Mouse (Mus musculus): Measurements from ENCODE around the gene Ankrd11.
"Not testable (repeated sequence)": the region's sequence is repeated elsewhere in the genome, so short reads cannot be mapped to it uniquely, and the experiment has no call there.

Gene Ankrd11

DNA sequence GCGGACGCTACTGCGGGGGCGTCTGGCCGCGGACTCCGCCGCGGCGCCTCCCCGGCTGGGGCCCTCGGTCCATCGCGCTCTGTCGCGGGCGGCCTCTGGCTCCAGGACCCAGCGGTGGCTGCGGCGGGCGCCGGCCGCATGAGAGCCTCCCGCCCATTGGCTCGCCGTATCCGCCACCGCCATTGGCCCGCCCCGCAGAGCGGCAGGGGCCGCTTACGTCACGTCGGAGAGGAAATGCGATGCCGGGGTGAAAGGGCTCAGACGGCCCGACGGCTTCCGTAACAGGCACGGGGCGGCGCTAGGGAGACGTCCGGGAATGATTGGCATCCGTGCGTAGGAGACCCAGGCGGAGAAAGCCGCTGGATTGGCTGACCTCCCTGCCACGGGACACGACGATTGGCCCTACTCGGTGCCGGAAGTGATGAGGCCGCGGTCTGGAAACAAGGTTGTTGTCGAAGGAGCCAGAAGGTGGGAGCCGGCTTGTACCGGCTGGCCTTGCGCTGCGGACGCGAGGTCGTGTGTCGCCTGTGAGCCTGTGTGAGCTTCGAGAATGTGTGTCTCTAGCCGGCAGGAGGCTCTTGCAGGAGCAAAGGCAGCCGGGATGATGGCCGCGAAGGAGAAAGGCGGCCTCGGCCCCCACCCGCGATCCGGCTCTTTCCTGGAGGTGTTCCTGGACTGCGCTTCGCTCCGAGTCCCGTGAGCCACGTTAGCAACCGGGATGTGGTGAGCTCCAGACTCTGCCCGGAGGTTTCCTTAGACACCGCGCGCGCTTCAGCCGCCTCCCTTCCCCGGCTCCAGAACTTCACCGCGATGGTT, at the start of gene Ankrd11:
Gene Ankrd11, minus strand, starts transcription at position 120 of the 816 bp plus-strand sequence.
- peak; percentile 100 for DNase-seq (ENCODE audit: low read depth, low spot score)

DNA sequence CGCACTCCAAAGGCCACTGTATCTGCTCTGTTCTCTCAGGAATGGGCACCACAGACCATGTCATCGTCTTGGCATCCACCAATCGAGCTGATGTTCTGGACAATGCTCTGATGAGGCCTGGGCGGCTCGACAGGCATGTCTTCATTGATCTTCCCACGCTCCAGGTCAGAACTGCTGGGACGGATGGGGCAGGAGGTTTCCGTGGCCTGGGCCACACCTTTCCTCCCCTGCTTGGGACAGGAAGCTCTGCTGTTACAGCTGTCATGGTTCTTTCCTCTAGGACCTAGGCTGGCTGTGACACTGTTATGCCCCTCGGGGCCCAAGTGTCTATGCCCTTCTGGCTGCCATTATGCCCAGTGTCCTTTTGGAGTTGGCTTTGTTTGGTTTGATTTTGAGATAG, 45.2 kb upstream of the Ankrd11 start:
- DNase-seq (ENCODE audit: low read depth, low spot score), result no peak

DNA sequence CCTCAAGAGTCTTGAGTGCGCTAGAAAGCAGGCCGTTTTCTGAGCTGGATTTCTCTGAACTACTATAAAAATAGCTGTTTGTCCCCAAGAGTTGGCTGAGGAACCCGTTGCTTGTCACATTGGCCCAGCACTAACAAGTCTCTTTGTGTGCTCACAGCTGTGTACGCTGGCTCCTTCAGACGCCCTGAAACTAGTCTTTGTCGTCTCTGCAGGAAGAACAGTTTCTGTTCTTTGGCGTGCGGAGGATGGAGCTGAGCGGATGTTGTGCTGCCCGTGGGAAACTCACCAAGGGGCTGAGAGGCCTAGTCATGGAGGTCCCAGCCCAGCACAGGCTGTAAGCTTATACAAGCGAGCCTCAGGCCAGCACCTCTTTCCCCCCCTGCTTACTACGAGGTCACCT, 41.5 kb upstream of the Ankrd11 start:
- no peak for DNase-seq (ENCODE audit: low read depth, low spot score)

DNA sequence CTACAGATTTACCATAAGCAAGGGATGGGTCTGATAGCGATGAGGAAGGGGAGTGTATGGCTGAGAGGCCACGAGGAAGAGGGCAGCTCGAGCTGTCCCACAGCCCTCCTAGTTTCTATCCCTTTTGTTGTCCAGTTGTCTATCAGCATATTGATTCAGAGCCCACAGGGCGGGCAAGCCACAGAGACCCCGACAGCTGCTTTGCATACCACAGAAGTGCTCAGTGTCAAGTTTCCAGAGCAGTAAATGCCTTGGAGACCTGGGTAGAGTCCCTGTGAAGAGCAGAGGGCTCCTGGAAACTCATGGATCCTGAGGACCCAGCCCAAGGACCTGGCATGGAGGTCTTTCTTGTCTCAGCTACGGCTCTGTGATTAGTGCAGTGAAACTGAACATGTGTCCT, 40.9 kb upstream of the Ankrd11 start:
- no peak for DNase-seq (ENCODE audit: low read depth, low spot score)

DNA sequence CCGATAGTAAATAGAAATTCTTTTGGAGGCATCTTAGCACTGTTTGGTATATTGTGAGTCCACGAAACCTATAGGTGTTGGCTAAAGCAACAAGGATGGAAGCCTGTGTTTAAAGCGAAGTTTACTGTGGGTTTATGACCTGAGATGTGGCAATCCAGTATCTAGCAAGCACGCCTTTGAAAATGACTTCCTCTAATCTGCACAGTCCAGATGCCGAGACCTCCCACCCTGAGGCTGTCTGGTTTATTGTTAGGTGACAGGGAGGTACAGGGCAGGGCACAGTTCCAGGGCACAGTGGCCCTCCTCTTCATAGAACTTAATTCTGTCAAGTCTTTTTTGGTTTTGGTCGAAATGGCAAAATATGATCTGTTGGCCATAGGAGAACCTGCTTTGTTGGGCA, 35.1 kb upstream of the Ankrd11 start:
- no peak for DNase-seq (ENCODE audit: low read depth, low spot score)

DNA sequence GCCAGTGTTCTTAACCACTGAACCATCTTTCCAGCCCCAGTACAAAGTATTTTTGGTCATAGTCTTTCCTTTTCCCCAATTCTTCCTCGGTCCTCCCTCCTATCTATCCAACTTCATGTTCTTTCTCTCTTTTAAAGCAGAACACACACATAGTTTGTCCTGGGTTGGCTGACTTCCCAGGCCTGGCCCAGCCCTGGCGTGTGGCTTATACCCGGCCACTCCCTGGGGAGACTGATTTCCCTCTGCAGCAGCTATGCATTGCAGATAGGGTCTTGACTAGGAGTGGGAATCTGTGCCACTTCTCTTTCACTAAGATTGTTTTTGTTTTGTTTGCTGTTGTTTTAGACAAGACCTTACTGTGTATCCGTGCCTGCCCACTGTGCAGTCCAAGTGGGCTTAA, 29.1 kb upstream of the Ankrd11 start:
- DNase-seq (ENCODE audit: low read depth, low spot score), result no peak

DNA sequence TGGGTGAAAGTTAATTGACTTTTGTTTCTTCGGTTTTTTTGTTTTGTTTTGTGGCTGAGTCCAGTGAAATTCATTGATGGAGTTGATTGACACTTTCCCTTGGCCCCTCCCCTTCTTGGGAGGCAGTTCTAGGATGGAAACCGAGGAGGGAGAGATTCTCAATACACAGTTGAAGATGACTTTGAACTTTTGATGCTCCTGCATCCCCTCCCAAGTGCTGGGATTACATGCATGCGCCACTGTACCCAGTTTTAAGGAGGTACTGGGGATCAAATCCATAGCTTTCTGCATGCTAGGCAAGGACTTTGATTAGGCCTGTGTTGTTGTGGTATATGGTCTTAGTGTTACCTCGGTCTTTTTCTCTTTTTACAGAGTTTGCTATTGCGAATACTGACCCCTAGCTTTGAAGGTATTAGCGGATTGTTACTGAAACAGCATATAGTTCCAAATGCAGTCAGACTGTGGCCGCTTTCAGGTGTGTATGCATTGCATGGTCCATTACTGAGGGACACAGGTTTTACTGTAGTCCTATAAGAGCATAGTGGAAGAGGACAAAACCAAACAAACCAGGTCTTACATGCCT, 24.1 kb upstream of the Ankrd11 start:
- DNase-seq (ENCODE audit: low read depth, low spot score), result no peak

DNA sequence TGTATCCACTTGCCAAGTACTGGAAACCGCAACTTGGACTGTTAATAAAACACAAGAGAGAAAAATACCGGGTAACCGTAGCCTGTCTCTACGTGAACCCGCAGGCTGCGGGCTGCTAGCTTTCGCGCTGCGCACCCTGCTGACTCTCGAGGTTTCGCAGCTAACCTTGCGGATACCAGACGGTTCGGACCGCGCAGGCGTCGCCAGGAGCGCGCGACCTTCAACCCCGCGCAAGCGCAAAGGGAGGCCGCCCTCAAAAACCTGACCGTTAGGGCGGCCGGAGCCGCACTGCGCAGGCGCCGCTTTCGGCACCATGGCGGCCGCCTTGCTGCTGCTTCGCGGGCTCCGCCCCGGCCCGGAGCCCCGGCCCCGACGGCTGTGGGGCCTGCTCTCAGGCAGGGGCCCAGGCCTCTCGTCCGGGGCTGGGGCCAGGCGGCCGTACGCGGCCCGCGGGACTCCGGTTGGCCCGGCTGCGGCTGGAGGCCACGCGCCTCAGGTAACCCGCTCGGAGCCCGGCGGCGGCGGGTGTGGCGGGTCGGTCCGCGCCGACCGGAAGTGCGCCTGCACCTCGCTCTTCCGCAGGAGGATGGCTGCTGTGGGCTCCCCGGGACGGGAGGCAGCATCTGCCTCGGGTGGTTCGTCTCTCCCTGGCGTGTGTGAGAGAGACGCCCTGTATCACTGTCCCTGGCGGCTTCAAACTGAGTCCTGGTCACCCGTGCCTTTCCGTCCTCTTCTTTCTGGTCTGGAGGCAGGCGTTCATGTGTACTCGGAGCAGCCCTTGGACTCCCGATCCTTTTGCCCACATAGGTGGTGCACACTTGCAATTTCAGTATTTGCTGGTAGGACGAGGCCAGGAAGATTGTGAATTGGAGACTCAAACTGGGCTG, 23.4 kb upstream of the Ankrd11 start:
- peak; percentile 95 for DNase-seq (ENCODE audit: low read depth, low spot score)

DNA sequence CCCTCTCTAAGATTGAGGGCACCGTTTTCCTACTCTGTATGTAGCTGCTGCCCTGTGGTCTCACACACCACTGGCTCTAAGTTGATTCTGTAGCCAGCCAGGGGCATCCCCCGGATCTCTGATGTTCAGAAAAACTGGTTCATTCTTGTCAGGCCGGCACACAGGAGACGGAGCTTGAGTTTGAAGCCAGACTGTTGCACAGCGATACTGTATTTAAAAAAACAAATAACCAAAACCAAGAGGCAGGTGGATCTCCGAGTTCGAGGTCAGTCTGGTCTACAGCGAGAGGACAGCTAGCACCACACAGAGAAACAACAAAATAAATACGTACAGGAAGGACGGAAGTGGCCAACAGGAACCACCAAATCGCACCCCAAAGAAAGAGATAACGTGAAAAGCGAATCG, 22.7 kb upstream of the Ankrd11 start:
- DNase-seq (ENCODE audit: low read depth, low spot score), result no peak

DNA sequence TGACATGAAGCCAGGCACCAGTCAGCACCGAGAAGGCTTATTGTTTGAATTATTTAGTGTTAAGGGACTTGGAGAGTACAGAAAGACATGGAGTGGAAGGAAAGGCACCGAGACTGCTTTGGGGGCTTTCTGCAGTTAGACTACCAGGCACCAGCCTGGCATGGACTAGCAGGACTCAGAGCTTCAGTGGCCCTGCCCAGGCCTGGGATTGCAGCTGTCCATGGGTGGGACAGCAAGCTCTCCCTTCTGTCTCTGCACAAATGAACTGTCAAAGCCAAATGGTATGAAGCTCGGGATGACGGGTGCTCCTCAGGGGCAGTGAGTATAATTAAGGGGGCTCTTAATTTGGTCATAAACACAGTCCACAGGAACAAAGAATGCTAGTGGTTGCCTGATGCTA, 22.0 kb upstream of the Ankrd11 start:
- no peak for DNase-seq (ENCODE audit: low read depth, low spot score)

DNA sequence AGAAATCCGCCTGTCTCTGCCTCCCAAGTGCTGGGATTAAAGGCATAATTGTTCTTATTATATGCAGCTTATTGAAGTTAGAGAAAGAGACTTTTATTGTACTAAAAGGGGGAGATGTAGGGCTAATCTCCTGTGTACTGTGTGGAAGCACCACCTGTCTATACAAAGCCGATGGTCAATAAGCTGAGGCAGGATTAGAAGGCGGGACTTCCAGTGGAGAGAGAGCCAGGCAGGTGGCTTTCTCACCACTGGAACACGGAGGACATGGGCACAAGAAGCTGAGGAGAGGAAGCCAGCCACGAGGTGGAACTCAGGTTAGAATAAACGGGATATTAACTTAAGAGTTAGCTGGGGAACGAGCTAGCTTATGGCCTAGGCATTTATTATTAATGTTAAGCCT, 20.6 kb upstream of the Ankrd11 start, which contains the start of gene Spg7:
Gene Spg7, plus strand, starts transcription at position 222 of the 400 bp plus-strand sequence.
- no peak for DNase-seq (ENCODE audit: low read depth, low spot score)

DNA sequence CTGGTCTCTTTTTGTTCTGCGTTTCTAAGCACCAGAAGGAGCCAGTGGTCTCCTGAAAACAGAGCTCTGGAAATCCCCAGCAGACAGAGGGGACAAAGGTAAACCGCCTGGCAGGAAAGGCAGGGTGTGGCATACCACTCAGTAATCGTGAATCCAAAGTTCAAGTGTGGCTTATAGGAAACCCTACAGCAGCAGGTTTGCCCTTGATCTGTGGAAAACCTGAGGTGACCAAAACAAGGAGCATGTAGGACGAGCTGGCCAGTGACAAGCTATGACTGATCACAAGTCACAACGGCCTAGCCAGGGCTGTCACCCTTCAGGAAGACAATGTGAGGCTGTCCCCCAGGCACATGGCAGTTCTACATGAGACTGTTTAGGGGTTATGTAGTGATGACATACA, 9.4 kb upstream of the Ankrd11 start:
- no peak for DNase-seq (ENCODE audit: low read depth, low spot score)

DNA sequence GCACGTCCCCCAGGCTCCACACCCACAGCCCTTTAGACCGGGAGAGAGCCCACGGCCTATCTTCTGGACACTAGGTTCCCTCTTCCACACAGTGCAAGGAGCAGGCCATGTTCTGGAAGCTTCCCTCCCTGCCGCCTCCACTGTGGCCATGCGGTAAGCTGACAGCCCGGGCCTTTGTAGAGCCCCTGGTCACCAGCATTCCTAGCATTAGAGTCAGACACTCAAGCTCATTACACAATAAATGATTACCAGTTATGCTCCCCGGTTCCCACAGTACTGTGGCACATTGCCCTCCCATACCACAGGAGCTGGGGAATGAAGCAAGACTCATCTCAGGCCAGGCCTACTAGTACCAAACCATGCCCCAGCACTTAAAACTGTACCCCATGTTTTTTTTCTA, 6.3 kb upstream of the Ankrd11 start:
- DNase-seq (ENCODE audit: low read depth, low spot score), result no peak

DNA sequence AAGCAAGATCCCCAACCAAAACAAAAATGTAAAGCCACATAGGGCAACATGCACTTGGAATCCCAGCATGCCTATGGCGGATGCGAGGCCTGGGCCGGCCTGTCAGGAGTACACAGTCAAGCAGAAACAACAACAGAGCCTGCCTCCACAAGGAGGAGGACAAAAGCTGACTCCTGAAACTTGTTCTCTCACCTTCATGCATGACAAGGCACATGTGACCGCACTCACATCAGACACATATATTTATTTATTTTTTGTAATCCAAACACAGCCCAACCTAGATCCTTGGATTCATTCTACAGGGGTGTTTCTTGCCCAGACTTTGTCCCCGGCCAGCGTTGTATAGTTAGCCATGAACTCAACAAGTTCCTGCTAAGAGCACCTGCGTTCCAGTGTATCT, 5.8 kb upstream of the Ankrd11 start:
- DNase-seq (ENCODE audit: low read depth, low spot score), result no peak

DNA sequence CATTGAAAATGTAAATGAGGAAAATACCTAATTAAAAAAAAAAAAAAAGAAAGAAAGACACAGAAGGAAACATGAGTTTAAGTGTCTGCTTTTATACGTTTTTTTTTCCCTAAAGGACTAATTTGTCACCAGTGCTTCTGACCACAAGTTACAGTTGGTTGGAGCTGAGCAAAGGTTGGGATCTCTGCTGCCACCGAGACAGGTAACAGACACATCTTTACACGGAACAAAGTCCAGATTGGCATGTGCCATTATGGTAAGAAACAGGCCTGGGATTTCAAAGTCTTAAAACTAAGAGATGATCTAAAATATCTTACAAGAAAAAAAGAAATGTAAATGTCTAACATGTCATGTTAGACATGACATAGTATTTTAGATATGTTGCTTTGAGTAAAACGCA, 4.6 kb upstream of the Ankrd11 start:
- no peak for DNase-seq (ENCODE audit: low read depth, low spot score)

DNA sequence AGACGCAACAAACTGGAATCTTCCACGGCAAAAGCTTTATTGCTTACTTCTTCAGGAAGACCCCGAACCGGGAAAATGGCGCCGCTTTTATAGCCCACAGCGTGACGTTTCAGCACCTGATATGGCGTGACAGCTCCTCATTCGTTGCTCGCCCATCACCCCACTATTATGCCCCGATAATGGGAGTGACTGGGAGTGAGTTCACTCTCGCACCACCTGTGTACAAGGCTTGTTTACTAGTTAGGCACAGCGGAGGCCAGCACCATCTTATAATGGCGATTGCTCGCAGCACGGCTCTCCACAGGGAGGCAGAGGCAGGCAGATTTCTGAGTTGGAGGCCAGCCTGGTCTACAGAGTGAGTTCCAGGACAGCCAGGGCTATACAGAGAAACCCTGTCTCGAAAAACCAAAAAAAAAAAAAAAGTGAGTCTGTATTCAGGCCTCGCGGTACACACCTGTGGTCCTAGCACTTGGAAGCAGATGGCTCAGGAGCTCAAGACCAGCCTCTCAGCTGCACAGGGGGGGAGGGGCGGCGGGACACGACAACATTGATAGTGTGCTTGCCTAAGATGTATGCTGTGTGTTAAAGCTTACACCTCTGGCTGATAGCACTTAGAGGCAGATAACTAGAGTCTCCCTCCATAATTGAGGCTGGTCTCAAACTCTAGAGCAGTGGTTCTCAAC, 2.8 kb upstream of the Ankrd11 start:
- not testable (repeated sequence) for DNase-seq (ENCODE audit: low read depth, low spot score)

DNA sequence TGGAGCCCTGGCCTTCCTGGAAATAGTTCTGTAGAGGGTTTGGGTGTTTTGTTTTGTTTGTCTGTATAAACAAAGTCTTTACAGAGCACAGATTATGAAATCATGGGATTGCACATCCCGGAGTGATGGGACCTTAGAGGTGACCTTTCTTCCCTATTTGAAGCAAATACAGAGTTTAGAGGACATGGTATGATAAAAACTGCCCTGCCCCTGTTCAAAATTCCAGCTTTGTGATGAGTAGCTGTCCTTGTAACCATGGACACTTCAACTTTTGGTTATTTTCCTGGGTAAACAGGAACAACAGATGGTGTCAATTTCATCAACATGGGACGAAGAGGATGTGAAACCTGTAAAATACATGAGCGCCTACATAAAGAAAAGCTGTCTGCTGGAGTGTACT, 1.9 kb upstream of the Ankrd11 start:
- no peak for DNase-seq (ENCODE audit: low read depth, low spot score)

DNA sequence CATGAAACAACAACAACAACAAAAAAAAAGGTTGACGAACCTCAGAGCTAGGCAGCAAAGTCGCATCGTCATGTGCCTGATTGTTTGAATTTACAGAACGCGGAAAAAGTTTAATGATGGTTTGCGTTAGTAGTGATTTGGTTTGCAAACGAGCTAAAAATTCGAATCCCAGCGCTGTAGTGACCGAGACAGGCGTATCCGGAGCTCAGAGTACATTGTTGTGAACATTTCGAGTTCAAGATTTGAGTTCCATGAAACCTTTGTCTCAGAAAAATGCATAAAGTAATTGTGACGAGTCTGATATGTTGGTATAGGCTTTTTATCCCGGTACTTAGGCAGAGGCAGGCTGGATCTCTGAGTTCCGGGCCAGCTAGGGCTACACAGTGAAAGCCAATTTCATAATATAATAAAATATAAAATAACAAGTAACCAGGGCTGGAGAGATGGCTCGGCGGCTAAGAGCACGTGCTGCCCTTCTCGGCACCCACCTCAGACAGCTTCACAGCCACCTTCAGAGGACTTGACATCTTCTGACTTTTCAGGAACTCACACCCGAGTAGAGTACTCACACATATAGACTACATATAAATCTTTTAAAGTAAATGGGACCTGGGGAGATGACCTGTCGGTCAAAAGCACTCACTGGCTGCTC, 1.0 kb upstream of the Ankrd11 start:
- no peak for DNase-seq (ENCODE audit: low read depth, low spot score)

DNA sequence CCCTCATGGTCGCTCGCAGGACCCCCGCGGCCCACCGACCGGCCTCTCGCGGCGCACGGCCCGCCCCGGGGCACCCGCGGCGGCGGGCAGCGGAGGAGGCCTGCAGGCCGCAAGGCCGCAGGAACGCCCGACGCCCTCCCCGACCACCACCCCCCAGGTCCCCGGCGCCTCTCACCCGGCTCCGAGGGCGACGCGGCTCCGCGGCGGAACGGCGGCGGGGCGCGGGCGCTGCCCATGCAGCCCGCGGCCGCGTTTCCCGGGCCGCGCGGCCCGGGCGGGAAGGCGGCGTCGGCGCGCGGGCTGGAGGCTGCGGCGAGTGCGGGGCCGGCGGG, 337 bp downstream of the Ankrd11 start:
- no peak for DNase-seq (ENCODE audit: low read depth, low spot score)

DNA sequence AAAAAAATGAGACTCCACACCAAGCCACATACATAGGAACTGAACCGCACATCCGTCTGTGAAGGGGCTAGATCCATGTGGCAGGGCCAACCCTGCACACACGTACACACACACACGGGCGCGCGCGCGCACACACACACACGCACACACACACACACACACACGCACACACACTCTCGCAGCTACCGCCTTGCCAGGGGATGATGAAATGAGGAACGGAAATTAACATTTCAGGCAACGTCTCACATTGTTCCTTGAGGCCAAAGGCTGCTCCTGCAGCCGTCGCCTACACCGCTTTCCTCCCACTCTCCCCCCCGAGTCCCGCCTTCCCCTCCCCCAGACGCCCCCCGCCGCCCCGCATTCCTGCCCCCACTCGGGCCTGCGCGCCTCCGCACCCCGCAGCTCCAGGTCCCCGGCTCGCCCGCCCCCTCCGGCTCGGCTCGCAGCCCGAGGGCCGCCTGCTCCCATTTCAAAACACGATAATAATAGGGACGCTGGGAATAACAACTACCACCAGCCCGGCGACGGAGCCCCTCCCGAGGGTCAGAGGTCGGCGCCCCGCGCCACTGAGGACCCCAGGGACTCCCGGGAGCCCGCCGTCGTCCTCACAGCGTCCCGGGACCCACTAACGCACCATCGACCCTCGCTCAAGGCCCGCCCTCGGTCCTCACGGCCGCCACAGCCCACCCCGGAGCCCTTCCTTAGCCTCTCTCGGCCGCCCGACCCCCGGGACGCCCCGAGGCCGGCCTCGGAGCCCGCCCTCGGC, 886 bp downstream of the Ankrd11 start:
- DNase-seq (ENCODE audit: low read depth, low spot score), result no peak

All from WW6 (cell line).